Mouse (Mus musculus): ENCODE measurements around the gene Rundc1. TPM values are rescaled to one million over a fixed set of nuclear protein-coding genes. Genes with fewer than 3 reads are reported as not detected.
"Not testable (repeated sequence)": the region's sequence is repeated elsewhere in the genome, so short reads cannot be mapped to it uniquely, and the experiment has no call there.

The Rundc1 gene
- polyA plus RNA-seq, 1 experiment from 2014 or later = 16.1 TPM

DNA sequence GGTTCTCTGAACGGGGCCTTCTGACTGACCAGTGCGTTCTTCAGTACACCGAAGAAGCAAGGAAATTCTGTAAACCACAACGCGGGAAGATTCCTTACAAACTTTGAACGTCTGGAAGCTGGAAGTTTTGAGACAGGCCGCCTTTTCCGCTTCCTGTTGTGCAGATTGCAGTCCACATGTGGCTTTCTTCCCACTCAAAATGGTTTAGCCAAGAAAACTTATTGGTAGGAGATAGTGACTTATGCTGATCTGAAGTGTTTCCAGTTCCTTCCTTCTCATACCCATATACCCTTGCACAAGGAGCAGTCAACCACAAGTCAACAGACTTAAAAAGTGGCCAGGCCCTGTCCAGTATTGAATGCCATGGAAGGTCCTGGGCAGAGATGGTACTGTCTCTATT lies 1.3 kb downstream of the Rundc1 start:
- no peaks in the 10 kb centered on the region for H3K9me3 ChIP-seq
- H3K4me3 ChIP-seq = peak overlapping the region; percentile 96
- H3K27me3 ChIP-seq (ENCODE audit: insufficient read depth, poor library complexity, severe bottlenecking) = no peaks in the 10 kb centered on the region
- DNase-seq (ENCODE audit: low spot score) = no peak
- no peak overlapping the region for H3K27ac ChIP-seq
- 64% methylated on average over 8 of the region's 8 CpGs for WGBS
- peaks cover 23% of the 10 kb centered on the region for H3K4me1 ChIP-seq
- peaks cover 33% of the 10 kb centered on the region for H3K36me3 ChIP-seq

DNA sequence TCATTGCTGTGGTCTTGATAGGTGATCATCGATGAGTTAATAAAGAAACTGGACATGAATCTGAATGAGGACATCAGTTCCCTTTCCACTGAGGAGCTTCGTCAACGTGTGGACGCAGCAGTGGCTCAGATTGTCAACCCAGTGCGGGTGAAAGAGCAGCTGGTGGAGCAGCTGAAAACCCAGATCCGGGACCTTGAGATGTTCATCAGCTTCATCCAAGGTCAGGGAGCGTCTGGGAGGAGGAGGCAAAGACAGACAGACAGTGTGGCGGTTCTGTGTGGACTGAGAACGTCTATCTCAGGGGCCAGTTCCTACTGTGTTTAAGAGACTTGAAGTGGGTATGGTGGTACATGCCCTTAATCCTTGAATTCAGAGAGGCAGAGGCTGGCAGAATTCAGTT lies 6.4 kb downstream of the Rundc1 start:
- no peak overlapping the region for H3K4me3 ChIP-seq
- peaks cover 70% of the 10 kb centered on the region for H3K36me3 ChIP-seq
- no peak overlapping the region for H3K27ac ChIP-seq
- H3K9me3 ChIP-seq = no peaks in the 10 kb centered on the region
- DNase-seq (ENCODE audit: low spot score) = no peak
- 90% methylated on average over 9 of the region's 9 CpGs for WGBS
- no peaks in the 10 kb centered on the region for H3K27me3 ChIP-seq (ENCODE audit: insufficient read depth, poor library complexity, severe bottlenecking)
- H3K4me1 ChIP-seq = peaks cover 8% of the 10 kb centered on the region

DNA sequence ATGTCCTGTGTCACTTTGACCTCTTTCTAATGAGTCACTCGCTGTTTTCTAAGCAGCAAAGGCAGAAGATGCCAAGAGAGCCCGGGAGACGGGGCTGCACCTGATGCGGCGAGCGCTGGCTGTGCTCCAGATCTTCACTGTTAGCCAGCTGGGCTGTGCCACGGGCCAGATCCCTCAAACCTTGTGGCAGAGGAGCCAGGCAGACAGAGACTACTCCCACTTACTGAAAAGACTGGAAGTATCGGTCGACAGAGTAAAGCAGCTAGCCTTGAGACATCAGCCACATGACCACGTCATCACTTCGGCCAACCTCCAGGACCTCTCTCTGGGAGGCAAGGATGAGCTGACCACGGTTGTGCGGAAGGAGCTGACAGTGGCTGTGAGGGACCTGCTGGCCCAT lies 8.5 kb downstream of the Rundc1 start:
- H3K27me3 ChIP-seq (ENCODE audit: insufficient read depth, poor library complexity, severe bottlenecking) = no peaks in the 10 kb centered on the region
- no peak overlapping the region for H3K27ac ChIP-seq
- no peaks in the 10 kb centered on the region for H3K4me1 ChIP-seq
- no peaks in the 10 kb centered on the region for H3K9me3 ChIP-seq
- WGBS = 91% methylated on average over 13 of the region's 13 CpGs
- no peak overlapping the region for H3K4me3 ChIP-seq
- DNase-seq (ENCODE audit: low spot score) = no peak
- peaks cover 70% of the 10 kb centered on the region for H3K36me3 ChIP-seq

DNA sequence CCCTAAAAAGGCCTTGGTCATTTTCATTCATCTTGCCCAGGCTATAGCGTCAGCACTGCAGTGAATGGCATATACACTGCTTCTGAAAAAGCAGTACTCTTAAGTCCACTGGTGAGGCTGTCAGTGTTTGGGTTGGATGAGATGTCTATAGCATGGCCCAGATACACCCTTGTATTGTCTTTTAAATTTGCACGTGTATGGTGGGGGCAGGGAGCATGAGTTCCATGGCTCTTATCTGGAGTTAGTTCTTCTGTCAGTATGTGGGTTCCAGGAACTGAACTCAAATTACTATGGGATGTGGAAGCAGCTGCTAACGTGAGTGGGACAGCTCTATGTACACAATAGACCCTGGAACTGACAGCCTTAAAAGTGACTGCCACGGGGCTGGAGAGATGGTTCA lies 10.9 kb downstream of the Rundc1 start:
- H3K27me3 ChIP-seq (ENCODE audit: insufficient read depth, poor library complexity, severe bottlenecking) = no peaks in the 10 kb centered on the region
- H3K27ac ChIP-seq = no peak overlapping the region
- DNase-seq (ENCODE audit: low spot score) = no peak
- peaks cover 49% of the 10 kb centered on the region for H3K36me3 ChIP-seq
- 75% methylated on average over 4 of the region's 4 CpGs for WGBS
- H3K4me1 ChIP-seq = no peaks in the 10 kb centered on the region
- no peak overlapping the region for H3K4me3 ChIP-seq
- no peaks in the 10 kb centered on the region for H3K9me3 ChIP-seq

DNA sequence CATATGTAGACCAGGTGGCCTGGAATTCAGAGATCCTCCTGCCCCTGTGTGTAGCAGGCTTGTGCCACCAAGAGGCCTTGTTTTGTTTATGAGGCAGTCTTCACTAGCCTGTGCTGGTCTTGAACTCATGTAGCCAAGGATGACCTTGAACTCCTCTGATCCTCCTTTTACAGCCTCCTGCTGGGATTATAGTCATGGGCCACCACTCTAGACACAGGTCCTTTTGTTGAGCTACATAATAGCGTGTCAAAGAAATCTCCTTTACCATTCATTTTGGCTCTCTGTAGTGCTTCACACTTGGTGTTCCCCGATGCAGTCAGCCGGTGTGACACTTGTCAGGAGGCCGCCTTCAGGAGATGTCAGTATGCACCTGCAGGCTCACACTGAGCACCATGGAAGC lies 12.0 kb downstream of the Rundc1 start:
- Histone ChIP-seq H3K4me1 (no peaks in the 10 kb centered on the region), H3K36me3 (peaks cover 38% of the 10 kb centered on the region), H3K9me3 (no peaks in the 10 kb centered on the region), H3K27ac (no peak overlapping the region), H3K4me3 (no peak overlapping the region), H3K27me3 (ENCODE audit: insufficient read depth, poor library complexity, severe bottlenecking) (no peaks in the 10 kb centered on the region)
- DNase-seq (ENCODE audit: low spot score) = no peak
- 84% methylated on average over 4 of the region's 4 CpGs for WGBS

DNA sequence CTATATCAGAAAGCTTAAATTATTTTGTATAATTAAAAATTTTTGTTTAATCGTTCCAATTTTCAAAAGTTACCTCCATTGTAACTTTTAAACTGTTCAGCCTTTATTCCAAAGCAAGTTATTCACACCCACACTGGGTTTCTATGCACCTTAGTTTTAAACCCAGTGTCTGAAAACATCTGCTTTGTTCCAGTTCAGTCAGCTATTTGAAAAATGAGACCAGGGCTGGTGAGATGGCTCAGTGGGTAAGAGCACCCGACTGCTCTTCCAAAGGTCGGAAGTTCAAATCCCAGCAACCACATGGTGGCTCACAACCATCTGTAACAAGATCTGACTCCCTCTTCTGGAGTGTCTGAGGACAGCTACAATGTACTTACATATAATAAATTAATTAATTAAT lies 13.1 kb downstream of the Rundc1 start:
- not testable (repeated sequence) for H3K4me1 ChIP-seq; H3K4me3 ChIP-seq; H3K27ac ChIP-seq; H3K9me3 ChIP-seq; H3K27me3 ChIP-seq (ENCODE audit: insufficient read depth, poor library complexity, severe bottlenecking); DNase-seq (ENCODE audit: low spot score)
- 58% methylated on average over 3 of the region's 3 CpGs for WGBS
- peaks cover 32% of the 10 kb centered on the region for H3K36me3 ChIP-seq

DNA sequence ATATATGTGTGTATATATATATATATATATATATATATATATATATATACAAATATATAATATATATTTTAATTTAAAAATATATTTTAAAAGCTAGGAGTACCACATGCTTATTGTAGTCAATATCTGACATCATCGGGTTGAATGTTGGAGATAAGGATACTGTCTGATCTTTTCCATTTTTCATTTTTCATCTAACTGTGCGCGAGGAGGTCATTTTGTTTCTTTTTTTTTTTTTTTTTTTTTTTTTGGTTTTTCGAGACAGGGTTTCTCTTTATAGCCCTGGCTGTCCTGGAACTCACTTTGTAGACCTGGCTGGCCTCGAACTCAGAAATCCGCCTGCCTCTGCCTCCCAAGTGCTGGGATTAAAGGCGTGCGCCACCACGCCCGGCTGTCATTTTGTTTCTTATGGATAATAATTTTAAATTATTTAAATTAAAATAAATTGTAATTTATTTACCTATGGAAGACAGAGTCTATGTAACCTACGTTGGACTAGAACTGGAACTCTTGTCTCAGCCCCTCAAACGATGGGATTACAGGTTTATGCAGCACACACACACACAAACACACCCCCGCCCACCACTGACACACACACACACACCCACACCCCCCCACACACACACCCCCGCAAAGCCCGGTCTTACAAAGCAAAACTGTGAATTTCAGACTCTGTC lies 16.7 kb downstream of the Rundc1 start:
- H3K27ac ChIP-seq = peak overlapping the region; percentile 83; the same call in 1 of the 2 replicates
- H3K9me3 ChIP-seq; H3K27me3 ChIP-seq (ENCODE audit: insufficient read depth, poor library complexity, severe bottlenecking); DNase-seq (ENCODE audit: low spot score): not testable (repeated sequence)
- peak overlapping the region; percentile 86 for H3K4me3 ChIP-seq
- peaks cover 10% of the 10 kb centered on the region for H3K4me1 ChIP-seq
- WGBS = 33% methylated on average over 15 of the region's 15 CpGs
- H3K36me3 ChIP-seq = peaks cover 32% of the 10 kb centered on the region

DNA sequence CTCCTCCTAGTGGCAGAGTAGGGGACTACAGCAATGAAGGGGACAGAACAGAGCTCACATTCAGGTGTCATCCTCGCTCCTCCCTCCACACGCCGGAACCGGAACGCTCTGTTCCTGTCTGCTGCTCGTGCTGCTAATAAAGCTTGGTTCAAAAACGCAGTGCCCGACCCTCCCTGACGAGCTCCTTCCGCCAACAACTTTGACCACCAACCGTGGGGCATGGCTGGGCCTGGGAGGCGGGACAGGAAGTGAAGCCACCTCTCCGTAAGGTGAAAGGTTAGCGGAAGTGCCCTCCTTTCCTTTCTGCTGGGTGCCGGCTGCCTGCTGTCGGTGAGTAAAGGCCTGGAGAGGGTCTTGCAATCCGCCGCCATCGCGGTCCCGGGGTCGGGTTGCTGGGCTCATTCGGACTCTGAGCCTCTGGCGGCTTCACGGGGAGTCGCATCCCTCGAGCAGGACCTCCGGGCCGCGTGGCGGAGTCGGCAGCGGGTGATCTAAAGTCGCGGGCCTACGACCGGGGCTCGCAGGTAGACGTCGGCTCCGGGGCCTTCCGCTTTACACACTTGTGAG lies 17.3 kb downstream of the Rundc1 start, which contains the start of gene Rpl27:
Rpl27 (plus strand) TSS at position 172 of the 567 bp plus-strand sequence.
- H3K4me3 ChIP-seq = peak within 1 kb of the TSS; percentile 86
- H3K9me3 ChIP-seq = no peaks in the 10 kb centered on the region
- peak; percentile 100 for DNase-seq (ENCODE audit: low spot score)
- peaks cover 10% of the 10 kb centered on the region for H3K4me1 ChIP-seq
- no peaks in the 10 kb centered on the region for H3K27me3 ChIP-seq (ENCODE audit: insufficient read depth, poor library complexity, severe bottlenecking)
- H3K27ac ChIP-seq = peak within 1 kb of the TSS; percentile 97
- under 1% methylated on average over 42 of the region's 42 CpGs for WGBS
- peaks cover 32% of the 10 kb centered on the region for H3K36me3 ChIP-seq

DNA sequence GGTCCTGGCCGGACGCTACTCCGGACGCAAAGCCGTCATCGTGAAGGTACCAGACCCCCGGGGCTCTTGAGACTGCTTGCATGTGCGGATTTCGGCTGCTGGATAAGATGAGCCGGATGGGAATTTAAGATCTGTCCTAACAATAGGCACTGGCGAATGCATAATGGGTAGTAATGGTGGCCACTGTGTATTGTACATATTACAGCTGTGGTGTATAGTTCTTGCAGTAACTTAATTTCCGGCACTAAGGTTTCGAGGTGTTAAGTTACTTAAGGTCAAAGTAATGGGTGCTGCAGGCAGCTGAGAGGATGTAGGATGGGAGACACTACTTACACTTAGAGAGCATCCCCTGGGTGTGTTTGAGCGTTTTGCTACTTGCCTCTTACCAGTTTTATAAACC lies 17.9 kb downstream of the Rundc1 start:
- Histone ChIP-seq H3K9me3 (no peaks in the 10 kb centered on the region), H3K36me3 (peaks cover 32% of the 10 kb centered on the region), H3K27ac (peak overlapping the region; percentile 97), H3K4me1 (peaks cover 10% of the 10 kb centered on the region), H3K27me3 (ENCODE audit: insufficient read depth, poor library complexity, severe bottlenecking) (no peaks in the 10 kb centered on the region), H3K4me3 (peak overlapping the region; percentile 86)
- no peak for DNase-seq (ENCODE audit: low spot score)
- 1% methylated on average over 14 of the region's 14 CpGs for WGBS

DNA sequence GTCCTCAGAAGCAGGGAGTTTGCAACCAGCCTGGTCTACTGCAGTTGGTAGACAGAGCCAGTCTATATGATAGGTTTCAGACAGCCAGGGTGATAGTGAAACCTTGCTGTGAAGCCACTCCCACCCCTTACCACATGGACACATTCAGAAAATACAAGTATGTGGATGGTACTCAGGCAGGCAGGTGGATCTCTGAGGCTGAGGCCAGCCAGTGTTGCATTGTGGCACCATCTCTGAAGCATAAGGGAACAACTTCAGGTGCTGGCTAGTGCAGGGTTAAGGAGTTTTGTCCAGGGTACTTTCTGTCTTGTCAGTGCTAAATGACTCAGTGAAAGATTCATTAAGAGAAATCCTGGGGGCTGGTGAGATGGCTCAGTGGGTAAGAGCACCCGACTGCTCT lies 21.4 kb downstream of the Rundc1 start:
- no peak for DNase-seq (ENCODE audit: low spot score)
- Histone ChIP-seq H3K36me3 (peaks cover 32% of the 10 kb centered on the region), H3K4me1 (peaks cover 20% of the 10 kb centered on the region), H3K27ac (no peak overlapping the region), H3K4me3 (no peak overlapping the region), H3K27me3 (ENCODE audit: insufficient read depth, poor library complexity, severe bottlenecking) (no peaks in the 10 kb centered on the region), H3K9me3 (no peaks in the 10 kb centered on the region)
- 69% methylated on average over 1 of the region's 1 CpGs for WGBS

DNA sequence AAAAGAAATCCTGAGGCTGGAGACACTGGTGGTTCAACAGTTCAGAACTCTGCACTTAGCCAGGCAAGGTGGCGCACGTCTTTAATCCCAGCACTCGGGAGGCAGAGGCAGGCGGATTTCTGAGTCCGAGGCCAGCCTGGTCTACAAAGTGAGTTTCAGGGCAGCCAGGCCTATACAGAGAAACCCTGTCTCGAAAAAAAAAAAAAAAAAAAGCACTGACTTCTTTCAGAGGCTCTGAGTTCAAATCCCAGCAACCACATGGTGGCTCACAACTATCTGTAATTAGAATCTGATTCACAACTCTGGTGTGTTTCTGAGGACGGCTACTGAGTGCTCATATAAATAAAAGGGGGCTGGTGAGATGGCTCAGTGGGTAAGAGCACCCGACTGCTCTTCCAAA lies 22.0 kb downstream of the Rundc1 start:
- peaks cover 20% of the 10 kb centered on the region for H3K4me1 ChIP-seq
- not testable (repeated sequence) for H3K27ac ChIP-seq; H3K4me3 ChIP-seq; DNase-seq (ENCODE audit: low spot score); H3K9me3 ChIP-seq; H3K27me3 ChIP-seq (ENCODE audit: insufficient read depth, poor library complexity, severe bottlenecking)
- WGBS = 84% methylated on average over 8 of the region's 8 CpGs
- H3K36me3 ChIP-seq = peaks cover 32% of the 10 kb centered on the region

DNA sequence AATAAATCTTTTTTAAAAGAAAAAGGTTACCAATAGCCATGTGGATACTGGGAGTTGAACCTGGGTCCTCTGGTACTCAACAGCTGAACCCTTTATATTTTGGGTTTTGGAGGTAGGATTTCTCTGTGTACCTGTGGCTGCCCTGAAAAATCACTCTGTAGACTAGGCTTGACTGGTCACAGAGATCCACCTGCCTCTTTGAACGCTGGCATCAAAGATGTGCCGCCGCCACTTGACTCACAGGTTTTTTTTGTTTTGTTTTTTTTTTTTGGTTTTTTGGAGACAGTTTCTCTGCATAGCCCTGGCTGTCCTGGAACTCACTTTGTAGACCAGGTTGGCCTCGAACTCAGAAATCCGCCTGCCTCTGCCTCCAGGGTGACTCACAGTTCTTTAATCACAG lies 22.9 kb downstream of the Rundc1 start:
- Histone ChIP-seq H3K27me3 (ENCODE audit: insufficient read depth, poor library complexity, severe bottlenecking) (no peaks in the 10 kb centered on the region), H3K9me3 (no peaks in the 10 kb centered on the region), H3K4me3 (peak overlapping the region; percentile 51; the same call in 1 of the 2 replicates), H3K36me3 (peaks cover 32% of the 10 kb centered on the region), H3K4me1 (peaks cover 25% of the 10 kb centered on the region), H3K27ac (0 out of 2 replicates have a peak overlapping the region, but pooled peaks have one; percentile 67)
- DNase-seq (ENCODE audit: low spot score) = no peak
- 86% methylated on average over 5 of the region's 5 CpGs for WGBS

DNA sequence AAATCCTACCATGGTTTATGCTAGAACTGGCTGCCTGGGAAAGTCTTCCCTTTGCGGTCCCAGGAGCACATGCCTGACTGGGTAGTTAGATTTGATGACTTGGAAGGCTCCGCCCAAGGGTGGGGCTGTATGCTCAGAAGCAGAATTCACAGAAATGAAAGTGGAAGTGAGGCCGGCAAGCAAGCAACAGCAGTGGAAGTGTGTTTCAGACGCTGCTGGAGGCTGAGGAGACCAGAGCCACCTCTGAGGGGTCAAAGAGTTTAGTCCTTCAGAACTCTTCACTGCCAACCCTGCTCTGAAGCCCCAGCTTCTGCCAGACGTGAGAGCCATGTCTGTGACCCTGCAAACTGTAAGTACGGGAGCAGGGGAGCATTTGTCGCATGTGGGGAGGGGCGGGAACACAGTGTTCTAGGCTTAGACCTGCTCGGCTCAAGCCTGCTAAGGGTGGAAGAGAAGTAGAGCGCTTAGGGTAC lies 23.4 kb downstream of the Rundc1 start, which contains the start of gene Ifi35:
Ifi35 (plus strand) TSS at position 134 of the 473 bp plus-strand sequence.
- peaks cover 21% of the 10 kb centered on the region for H3K4me1 ChIP-seq
- 24% methylated on average over 10 of the region's 10 CpGs for WGBS
- peak within 1 kb of the TSS; percentile 51 for H3K4me3 ChIP-seq
- no peaks in the 10 kb centered on the region for H3K27me3 ChIP-seq (ENCODE audit: insufficient read depth, poor library complexity, severe bottlenecking)
- H3K27ac ChIP-seq = peak within 1 kb of the TSS; percentile 67
- DNase-seq (ENCODE audit: low spot score) = peak; percentile 91
- peaks cover 27% of the 10 kb centered on the region for H3K36me3 ChIP-seq
- no peaks in the 10 kb centered on the region for H3K9me3 ChIP-seq

Data from heart, embryonic 10.5 days (tissue).